Mouse (Mus musculus): Measurements from ENCODE around the gene Tyms.
A peak's percentile ranks its signal among the peaks of the same experiment; 100 is the strongest.
"Not testable (repeated sequence)": the region's sequence is repeated elsewhere in the genome, so short reads cannot be mapped to it uniquely, and the experiment has no call there.

The Tyms gene

GRCm38 (mm10) chr5:30103340-30103739 lies 29.9 kb upstream of the Tyms start:
- no peak for DNase-seq (ENCODE audit: low read depth, low spot score)

GRCm38 (mm10) chr5:30098260-30098659 lies 24.8 kb upstream of the Tyms start:
- no peak for DNase-seq (ENCODE audit: low read depth, low spot score)

GRCm38 (mm10) chr5:30095731-30096130 lies 22.3 kb upstream of the Tyms start:
- no peak for DNase-seq (ENCODE audit: low read depth, low spot score)

- no peak for DNase-seq (ENCODE audit: low read depth, low spot score)
Observed at GRCm38 (mm10) chr5:30094399-30094798, 21.0 kb upstream of the Tyms start.

GRCm38 (mm10) chr5:30092701-30093100 lies 19.3 kb upstream of the Tyms start:
- peak; percentile 86 for DNase-seq (ENCODE audit: low read depth, low spot score)

GRCm38 (mm10) chr5:30072377-30072776 lies 1.0 kb downstream of the Tyms start:
- peak; percentile 21 for DNase-seq (ENCODE audit: low read depth, low spot score)

GRCm38 (mm10) chr5:30071677-30072076 lies 1.7 kb downstream of the Tyms start:
- no peak for DNase-seq (ENCODE audit: low read depth, low spot score)

- no peak for DNase-seq (ENCODE audit: low read depth, low spot score)
Observed at GRCm38 (mm10) chr5:30067726-30068125, 5.7 kb downstream of the Tyms start.

GRCm38 (mm10) chr5:30059607-30060006 lies 13.8 kb downstream of the Tyms start:
- DNase-seq (ENCODE audit: low read depth, low spot score), result peak; percentile 86

GRCm38 (mm10) chr5:30058216-30058731 lies 15.1 kb downstream of the Tyms start:
- DNase-seq (ENCODE audit: low read depth, low spot score), result peak; percentile 67

GRCm38 (mm10) chr5:30039841-30040240 lies 33.6 kb downstream of the Tyms start:
- DNase-seq (ENCODE audit: low read depth, low spot score), result not testable (repeated sequence)

GRCm38 (mm10) chr5:30039324-30039723 lies 34.1 kb downstream of the Tyms start:
- not testable (repeated sequence) for DNase-seq (ENCODE audit: low read depth, low spot score)

GRCm38 (mm10) chr5:30037111-30037510 lies 36.3 kb downstream of the Tyms start:
- not testable (repeated sequence) for DNase-seq (ENCODE audit: low read depth, low spot score)

- DNase-seq (ENCODE audit: low read depth, low spot score), result not testable (repeated sequence)
Observed at GRCm38 (mm10) chr5:30035862-30036261, 37.6 kb downstream of the Tyms start.

- DNase-seq (ENCODE audit: low read depth, low spot score), result peak; percentile 42
Observed at GRCm38 (mm10) chr5:30014580-30014979, 58.8 kb downstream of the Tyms start.

- DNase-seq (ENCODE audit: low read depth, low spot score), result peak; percentile 63
Observed at GRCm38 (mm10) chr5:30012726-30013503, 60.5 kb downstream of the Tyms start, which contains the start of gene Il6. TSS of gene Il6 (plus strand) at chr5:30013114.
